Mouse (Mus musculus): ENCODE data around the gene Ccdc96.

Ccdc96 gene

GRCm38 (mm10) chr5:36484171-36484990, at the start of gene Ccdc96, which contains the start of gene Tada2b:
TSS of gene Ccdc96 (plus strand) at chr5:36484588.
TSS of gene Tada2b (minus strand) at chr5:36484285.
- in situ Hi-C loops (cut with MboI; ENCODE audit: unreplicated experiment in 2 of 2): loop anchor here in 1 of 2 experiments (5.0 kb wide), 1 partner anchor 98 kb away; no protein-coding TSS in a partner anchor

- in situ Hi-C loops (cut with MboI; ENCODE audit: unreplicated experiment in 2 of 2): no loop called here
Measured at GRCm38 (mm10) chr5:36436858-36437257, 47.5 kb upstream of the Ccdc96 start.

- in situ Hi-C loops (cut with MboI; ENCODE audit: unreplicated experiment in 2 of 2): no loop called here
Measured at GRCm38 (mm10) chr5:36440741-36441140, 43.6 kb upstream of the Ccdc96 start.

GRCm38 (mm10) chr5:36444611-36445010, 39.8 kb upstream of the Ccdc96 start:
- in situ Hi-C loops (cut with MboI; ENCODE audit: unreplicated experiment in 2 of 2): no loop called here

GRCm38 (mm10) chr5:36445028-36445427, 39.4 kb upstream of the Ccdc96 start:
- in situ Hi-C loops (cut with MboI; ENCODE audit: unreplicated experiment in 2 of 2): no loop called here

GRCm38 (mm10) chr5:36446166-36446890, 38.1 kb upstream of the Ccdc96 start:
- in situ Hi-C loops (cut with MboI; ENCODE audit: unreplicated experiment in 2 of 2): no loop called here

GRCm38 (mm10) chr5:36447872-36448271, 36.5 kb upstream of the Ccdc96 start:
- in situ Hi-C loops (cut with MboI; ENCODE audit: unreplicated experiment in 2 of 2): no loop called here

- in situ Hi-C loops (cut with MboI; ENCODE audit: unreplicated experiment in 2 of 2): no loop called here
Measured at GRCm38 (mm10) chr5:36449710-36450358, 34.6 kb upstream of the Ccdc96 start.

GRCm38 (mm10) chr5:36451119-36451518, 33.3 kb upstream of the Ccdc96 start:
- in situ Hi-C loops (cut with MboI; ENCODE audit: unreplicated experiment in 2 of 2): no loop called here

GRCm38 (mm10) chr5:36451872-36452389, 32.5 kb upstream of the Ccdc96 start:
- in situ Hi-C loops (cut with MboI; ENCODE audit: unreplicated experiment in 2 of 2): no loop called here

- in situ Hi-C loops (cut with MboI; ENCODE audit: unreplicated experiment in 2 of 2): no loop called here
Measured at GRCm38 (mm10) chr5:36452821-36453220, 31.6 kb upstream of the Ccdc96 start.

GRCm38 (mm10) chr5:36457706-36458105, 26.7 kb upstream of the Ccdc96 start:
- in situ Hi-C loops (cut with MboI; ENCODE audit: unreplicated experiment in 2 of 2): no loop called here

GRCm38 (mm10) chr5:36458926-36459325, 25.5 kb upstream of the Ccdc96 start:
- in situ Hi-C loops (cut with MboI; ENCODE audit: unreplicated experiment in 2 of 2): no loop called here

- in situ Hi-C loops (cut with MboI; ENCODE audit: unreplicated experiment in 2 of 2): loop anchor here (5.0 kb wide), 1 partner anchor 282 kb away; no protein-coding TSS in a partner anchor
Measured at GRCm38 (mm10) chr5:36460712-36461111, 23.7 kb upstream of the Ccdc96 start.

GRCm38 (mm10) chr5:36461231-36461630, 23.2 kb upstream of the Ccdc96 start:
- in situ Hi-C loops (cut with MboI; ENCODE audit: unreplicated experiment in 2 of 2): loop anchor here (5.0 kb wide), 1 partner anchor 281 kb away; no protein-coding TSS in a partner anchor

GRCm38 (mm10) chr5:36462810-36463209, 21.6 kb upstream of the Ccdc96 start:
- in situ Hi-C loops (cut with MboI; ENCODE audit: unreplicated experiment in 2 of 2): loop anchor here (5.0 kb wide), 1 partner anchor 279 kb away; no protein-coding TSS in a partner anchor

GRCm38 (mm10) chr5:36463391-36463790, 21.0 kb upstream of the Ccdc96 start:
- in situ Hi-C loops (cut with MboI; ENCODE audit: unreplicated experiment in 2 of 2): loop anchor here (5.0 kb wide), 1 partner anchor 279 kb away; no protein-coding TSS in a partner anchor

GRCm38 (mm10) chr5:36464709-36465661, 19.4 kb upstream of the Ccdc96 start, which contains the start of gene Grpel1:
TSS of gene Grpel1 (plus strand) at chr5:36464998.
- in situ Hi-C loops (cut with MboI; ENCODE audit: unreplicated experiment in 2 of 2): loop anchor here (5.0 kb wide), 1 partner anchor 277 kb away; no protein-coding TSS in a partner anchor

- in situ Hi-C loops (cut with MboI; ENCODE audit: unreplicated experiment in 2 of 2): no loop called here
Measured at GRCm38 (mm10) chr5:36465889-36466288, 18.5 kb upstream of the Ccdc96 start.
